Mouse (Mus musculus) liver, embryonic 14.5 days (tissue): ENCODE results near the gene Gm49366. TPM values are rescaled to one million over a fixed set of nuclear protein-coding genes. Genes with fewer than 3 reads are reported as not detected.
"Not testable (repeated sequence)": the region's sequence is repeated elsewhere in the genome, so short reads cannot be mapped to it uniquely, and the experiment has no call there.

Experiments
- ATAC-seq: fragments of 200-750 bp; cut with Nextera tagmentation; 2 replicates; pipeline ENCODE4 v1.8.0; 2017; ENCODE audit warnings: moderate number of reproducible peaks, mild to moderate bottlenecking, moderate library complexity; ENCODE audit not compliant: insufficient read depth
- DNase-seq, 3 experiments: peaks; one replicate each; pipeline ENCODE4 v3.0.0-alpha.2; 2012 to 2013; ENCODE audit warnings: low read depth in 3 of 3, low spot score in 3 of 3
- H3K27ac ChIP-seq: fragments of 300-500 bp; sonication (generic); 2 replicates; pipeline ENCODE4 v1.5.1; 2014; ENCODE audit warnings: moderate library complexity, mild to moderate bottlenecking, control low read depth, inconsistent platforms
- H3K27me3 ChIP-seq: fragments of 300-500 bp; sonication (generic); 2 replicates; pipeline ENCODE4 v1.6.1; 2014; ENCODE audit warnings: mild to moderate bottlenecking, low read length, moderate library complexity; ENCODE audit not compliant: control insufficient read depth, insufficient read depth
- H3K36me3 ChIP-seq: fragments of 300-500 bp; sonication (generic); replicated peaks from 2 replicates; pipeline ENCODE4 v1.6.1; 2014; ENCODE audit warnings: low read depth; ENCODE audit not compliant: control insufficient read depth, insufficient read depth
- H3K4me1 ChIP-seq, 2 experiments: fragments of 200-500 bp in 1 of 2; fragments of 300-500 bp in 1 of 2; sonication (generic) in 1 of 2; replicated peaks; 2 replicates each; pipeline ENCODE4 v1.6.1; 2012 to 2014; ENCODE audit warnings: antibody characterized with exemption in 1 of 2, inconsistent platforms in 1 of 2, low read length in 1 of 2; ENCODE audit not compliant: control insufficient read depth in 2 of 2, insufficient read depth in 2 of 2
- H3K4me2 ChIP-seq: fragments of 300-500 bp; sonication (generic); 2 replicates; pipeline ENCODE4 v1.6.1; 2014; ENCODE audit warnings: low read depth, mild to moderate bottlenecking, control low read depth, moderate library complexity
- H3K4me3 ChIP-seq, 2 experiments: fragments of 200-500 bp in 1 of 2; fragments of 300-500 bp in 1 of 2; sonication (generic) in 1 of 2; 2 replicates each; pipeline ENCODE4 v1.5.1; 2012 to 2014; ENCODE audit warnings: low read depth in 2 of 2, low read length in 2 of 2, mild to moderate bottlenecking in 2 of 2, control low read depth in 1 of 2, inconsistent platforms in 1 of 2, moderate library complexity in 1 of 2; ENCODE audit not compliant: insufficient read depth in 1 of 2
- H3K9ac ChIP-seq: fragments of 300-500 bp; sonication (generic); replicated peaks from 2 replicates; pipeline ENCODE4 v1.6.1; 2014; ENCODE audit warnings: mild to moderate bottlenecking, control low read depth, moderate library complexity
- H3K9me3 ChIP-seq: fragments of 300-500 bp; sonication (generic); 2 replicates; pipeline ENCODE4 v1.6.1; 2016; ENCODE audit warnings: low read length, mixed read lengths; ENCODE audit not compliant: control insufficient read depth
- CTCF ChIP-seq: IDR thresholded peaks from 2 replicates; pipeline ENCODE4 v1.5.1; 2016; ENCODE audit warnings: antibody characterized with exemption, low read depth, control low read depth
- EP300 ChIP-seq: IDR thresholded peaks from 2 replicates; pipeline ENCODE4 v1.6.1; 2016; ENCODE audit warnings: antibody characterized with exemption, low read depth
- WGBS: fragments of 180-500 bp; shearing (Covaris S2); extraction: QIAGEN DNeasy Blood & Tissue Kit; methylation state at CpG from one replicate; pipeline ENCODE4 v1.1.7; 2014; ENCODE audit not compliant: insufficient replicate concordance; 5-methylcytosine and 5-hydroxymethylcytosine counted together
- polyA plus RNA-seq, 2 experiments: library from polyadenylated mRNA; depleted of rRNA in 1 of 2; stranded (reverse) in 1 of 2; unstranded in 1 of 2; fragments of >200 nt; fragmentation: Nextera tagmentation in 1 of 2; extraction: Ambion mirVana in 1 of 2; gene quantifications; 2 replicates each; pipeline versions ENCODE4 v1.2.1 to v1.2.3; 2012 to 2014

The Gm49366 gene
- polyA plus RNA-seq, 2 experiments, result not detected

GRCm38 (mm10) chr12:84000418-84000817 is 38.3 kb upstream of the Gm49366 start:
- 52% methylated on average over 3 of the region's 3 CpGs for WGBS
- no peak for DNase-seq
- TF ChIP-seq EP300 (no peak), CTCF (no peak)
- Histone ChIP-seq H3K4me2 (no peak overlapping the region), H3K4me3 (no peak overlapping the region), H3K27me3 (no peaks in the 10 kb centered on the region), H3K9ac (no peak overlapping the region), H3K9me3 (no peaks in the 10 kb centered on the region), H3K36me3 (no peaks in the 10 kb centered on the region), H3K27ac (no peak overlapping the region), H3K4me1 (peaks cover 0 to 3% of the 10 kb centered on the region in 2 experiments; a peak in 2 of 4 replicates)
- ATAC-seq, result no peak

GRCm38 (mm10) chr12:84003866-84004265 is 34.9 kb upstream of the Gm49366 start:
- TF ChIP-seq EP300, result no peak
- no peak for TF ChIP-seq CTCF
- H3K9ac ChIP-seq, result no peak overlapping the region
- peaks cover 0 to 4% of the 10 kb centered on the region in 2 experiments; a peak in 1 of 4 replicates for H3K4me1 ChIP-seq
- H3K27ac ChIP-seq, result no peak overlapping the region
- H3K4me2 ChIP-seq, result no peak overlapping the region
- no peaks in the 10 kb centered on the region for H3K36me3 ChIP-seq
- no peak for DNase-seq
- no peaks in the 10 kb centered on the region for H3K9me3 ChIP-seq
- no peak overlapping the region for H3K4me3 ChIP-seq
- peaks cover 1% of the 10 kb centered on the region for H3K27me3 ChIP-seq
- WGBS, result 54% methylated on average over 1 of the region's 1 CpGs
- no peak for ATAC-seq

GRCm38 (mm10) chr12:84008251-84008650 is 30.5 kb upstream of the Gm49366 start:
- ATAC-seq (no peak), DNase-seq (no peak)
- H3K27ac ChIP-seq, result no peak overlapping the region
- TF ChIP-seq CTCF, result no peak
- no peak for TF ChIP-seq EP300
- 0 out of 4 replicates have a peak, but pooled peaks cover 0 to 3% of the 10 kb centered on the region in 2 experiments for H3K4me1 ChIP-seq
- no peak overlapping the region for H3K4me2 ChIP-seq
- H3K27me3 ChIP-seq, result peaks cover 13% of the 10 kb centered on the region
- no peaks in the 10 kb centered on the region for H3K36me3 ChIP-seq
- 72% methylated on average over 12 of the region's 12 CpGs for WGBS
- no peaks in the 10 kb centered on the region for H3K9me3 ChIP-seq
- no peak overlapping the region for H3K9ac ChIP-seq
- no peak overlapping the region for H3K4me3 ChIP-seq

- no peak overlapping the region for H3K27ac ChIP-seq
- DNase-seq (no peak), ATAC-seq (no peak)
- H3K4me3 ChIP-seq, result no peak overlapping the region
- peak overlapping the region; percentile 29 for H3K4me2 ChIP-seq
- H3K9ac ChIP-seq, result no peak overlapping the region
- TF ChIP-seq EP300 (no peak), CTCF (no peak)
- no peaks in the 10 kb centered on the region for H3K9me3 ChIP-seq
- 0 out of 4 replicates have a peak, but pooled peaks cover 0 to 3% of the 10 kb centered on the region in 2 experiments for H3K4me1 ChIP-seq
- peaks cover 13% of the 10 kb centered on the region for H3K27me3 ChIP-seq
- H3K36me3 ChIP-seq, result no peaks in the 10 kb centered on the region
- WGBS, result 49% methylated on average over 8 of the region's 8 CpGs
Measured at GRCm38 (mm10) chr12:84008729-84009128, 30.0 kb upstream of the Gm49366 start.

GRCm38 (mm10) chr12:84009171-84009965 is 29.4 kb upstream of the Gm49366 start, which contains the start of gene Acot1:
Gene Acot1, plus strand, starts transcription at chr12:84009490.
- H3K36me3 ChIP-seq, H3K9me3 ChIP-seq, H3K27ac ChIP-seq, H3K4me1 ChIP-seq: not testable (repeated sequence)
- Histone ChIP-seq H3K4me2 (peak within 1 kb of the TSS; percentile 29), H3K9ac (peak within 1 kb of the TSS; percentile 13; the same call in 1 of the 2 replicates), H3K27me3 (peaks cover 13% of the 10 kb centered on the region), H3K4me3 (peak within 1 kb of the TSS; percentile 34 to 36)
- peak in 1 of 3 experiments; percentile 14 for DNase-seq
- ATAC-seq, result peak; percentile 26; the same call in 1 of the 2 replicates
- 4% methylated on average over 54 of the region's 70 CpGs for WGBS
